Mouse (Mus musculus) right cerebral cortex, adult 2 months (tissue): ENCODE measurements at regions not wholly inside any gene's neighbourhood (a gene's known extent, or its start where the extent isn't known, plus 50 kb on each side); places are given as distances from the start of the nearest gene placed in this dataset.
"Not testable (repeated sequence)": the region's sequence is repeated elsewhere in the genome, so short reads cannot be mapped to it uniquely, and the experiment has no call there.

Experiments
- DNase-seq, 2 experiments: peaks; one replicate each; pipeline ENCODE4 v3.0.0; 2021 to 2022; ENCODE audit warnings: low spot score in 2 of 2

GRCm38 (mm10) chr2:72616412-72616811, 140.5 kb downstream of the Cdca7 start:
- no peak for DNase-seq

DNA sequence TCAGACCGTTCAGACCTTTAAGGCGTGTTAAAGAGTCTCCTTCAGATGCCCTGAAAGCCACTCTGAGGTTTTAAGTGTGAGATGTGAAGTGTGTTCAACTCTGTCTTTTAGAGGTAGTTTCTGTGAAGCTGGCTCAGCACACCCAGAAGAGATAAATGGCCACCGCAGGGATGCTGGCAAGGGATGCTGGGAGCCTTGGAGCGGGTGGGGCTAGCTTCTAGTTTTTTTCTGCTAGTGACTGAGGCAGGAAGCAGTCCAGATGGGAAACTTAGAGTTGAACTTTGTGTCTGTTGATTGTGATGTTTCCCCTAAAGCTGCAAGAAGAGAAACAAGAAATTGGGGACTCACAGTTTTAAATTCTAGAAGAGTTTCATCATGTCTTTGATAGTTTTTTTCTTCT, 143.5 kb downstream of the Cdca7 start:
- DNase-seq = no peak

GRCm38 (mm10) chr2:72620182-72620652, 144.3 kb downstream of the Cdca7 start:
- no peak for DNase-seq

DNA sequence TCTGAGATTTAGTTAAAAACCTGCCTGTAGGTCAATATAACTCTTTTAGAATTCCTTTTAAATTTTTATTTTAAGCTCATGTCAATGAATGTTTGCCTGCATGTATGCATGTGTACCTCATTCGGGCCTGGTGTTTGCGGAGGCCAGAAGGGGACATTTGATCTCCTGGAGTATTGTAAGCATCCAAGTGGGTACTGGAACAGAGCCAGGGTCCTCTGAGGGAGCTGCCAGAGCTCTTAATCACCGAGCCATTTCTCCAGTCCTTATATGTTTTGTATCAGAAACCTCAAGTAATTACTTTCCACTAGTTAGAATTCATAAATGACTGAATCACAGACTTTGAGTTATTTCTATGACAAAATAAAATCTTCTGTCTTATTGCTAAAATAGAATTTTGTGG, 152.0 kb downstream of the Cdca7 start:
- DNase-seq = no peak

- no peak for DNase-seq
Measured at GRCm38 (mm10) chr2:72628626-72629470, 152.9 kb downstream of the Cdca7 start.

- no peak for DNase-seq
Measured at GRCm38 (mm10) chr2:72629691-72630461, 153.9 kb downstream of the Cdca7 start.

GRCm38 (mm10) chr2:72637881-72638620, 162.1 kb downstream of the Cdca7 start:
- DNase-seq = no peak

GRCm38 (mm10) chr2:72639022-72639421, 163.1 kb downstream of the Cdca7 start:
- no peak for DNase-seq

GRCm38 (mm10) chr2:72641228-72641627, 165.3 kb downstream of the Cdca7 start:
- DNase-seq = no peak

DNA sequence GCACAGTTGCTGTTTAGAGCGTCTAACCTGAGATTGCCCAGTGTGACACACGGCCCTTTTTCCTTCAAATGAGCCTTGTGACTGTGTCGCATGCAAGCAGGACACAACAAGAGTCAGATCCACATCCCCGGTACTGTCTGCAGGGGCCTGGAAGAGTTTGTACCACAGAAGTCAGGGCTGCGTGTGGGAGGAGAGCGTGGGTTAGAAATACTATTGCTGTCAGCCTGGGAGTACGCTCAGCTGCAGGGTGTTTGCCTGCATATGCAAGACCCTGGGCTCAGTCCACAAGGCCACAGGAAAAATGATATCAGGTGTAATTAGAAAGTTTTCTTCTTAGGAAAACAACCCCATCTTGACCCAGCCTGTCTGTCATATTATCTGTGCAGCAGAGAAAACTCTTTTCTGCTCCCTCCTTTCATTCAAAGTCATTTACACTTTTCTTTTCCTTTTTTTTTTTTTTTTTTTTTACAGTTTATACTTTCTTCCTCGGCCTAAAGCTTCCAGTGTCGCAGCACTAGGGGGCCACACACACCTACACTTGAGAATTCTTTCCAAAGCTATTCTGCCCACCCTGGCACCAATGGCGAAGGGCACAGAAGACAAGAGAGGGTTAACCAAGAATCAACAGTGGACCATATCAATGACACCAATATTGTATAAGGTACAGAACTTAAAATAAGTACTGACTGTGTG, 168.3 kb downstream of the Cdca7 start:
- peak in 1 of 2 experiments; percentile 15 for DNase-seq

- no peak for DNase-seq
Measured at GRCm38 (mm10) chr2:72647642-72648041, 171.7 kb downstream of the Cdca7 start.

DNA sequence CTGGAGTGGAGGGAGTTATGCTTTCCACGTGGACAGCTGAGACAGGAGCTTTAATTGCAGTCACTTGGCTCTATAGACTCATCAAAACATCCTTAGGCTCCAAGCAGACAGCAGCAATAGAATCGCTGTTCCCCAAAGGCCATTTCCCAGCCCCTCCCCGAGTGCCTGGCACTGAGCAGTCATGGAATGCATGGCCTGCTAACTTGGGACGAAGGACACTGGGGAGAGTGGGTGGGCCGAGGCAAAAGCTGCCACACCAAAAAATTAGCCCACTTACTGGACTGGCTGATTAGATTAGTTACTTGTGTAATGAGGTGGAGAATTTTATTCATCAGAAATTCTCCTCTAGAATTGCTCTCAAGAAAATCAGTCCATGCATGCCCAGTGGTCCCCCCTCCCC, 172.3 kb downstream of the Cdca7 start:
- DNase-seq = no peak

GRCm38 (mm10) chr2:72655864-72656263, 179.9 kb downstream of the Cdca7 start:
- no peak for DNase-seq

DNA sequence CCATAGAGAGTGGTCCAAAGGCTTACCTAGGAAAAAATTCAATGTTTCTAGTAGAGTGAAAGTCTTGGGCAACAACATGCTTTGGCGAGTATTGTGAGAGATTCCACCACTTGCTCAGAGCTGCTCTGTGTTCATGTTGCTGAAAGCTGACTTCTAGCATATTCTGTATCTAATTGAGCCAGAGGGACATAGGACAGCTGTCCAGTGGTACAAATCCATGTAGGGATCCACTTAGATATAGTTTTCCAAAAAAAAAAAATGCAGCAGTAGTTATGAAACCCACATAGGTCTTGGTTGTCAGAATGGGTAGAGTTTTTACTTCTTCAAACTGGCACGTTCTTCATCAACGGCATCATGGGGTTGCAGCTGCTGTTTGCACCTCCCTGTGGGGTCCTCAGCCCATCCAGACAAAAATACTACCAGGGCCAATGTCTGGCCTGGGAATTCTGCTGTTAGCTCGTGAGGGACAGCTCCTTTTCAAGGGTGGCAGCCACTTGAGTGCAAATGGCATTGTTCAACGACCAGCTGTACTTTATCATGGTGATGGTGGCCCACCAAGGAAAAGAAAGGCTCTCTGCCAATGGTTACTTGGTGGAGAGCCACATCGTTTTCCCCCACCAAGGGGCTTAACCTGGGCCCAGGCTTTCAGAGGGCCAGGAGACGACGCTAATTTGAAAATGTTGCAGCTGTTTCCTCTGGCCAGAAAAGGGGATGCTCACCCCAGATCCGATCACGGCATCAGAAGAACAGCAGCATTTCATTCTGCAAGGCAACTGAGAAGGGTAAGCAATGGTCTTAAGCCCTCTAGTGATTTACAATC, 181.4 kb downstream of the Cdca7 start:
- DNase-seq = no peak

DNA sequence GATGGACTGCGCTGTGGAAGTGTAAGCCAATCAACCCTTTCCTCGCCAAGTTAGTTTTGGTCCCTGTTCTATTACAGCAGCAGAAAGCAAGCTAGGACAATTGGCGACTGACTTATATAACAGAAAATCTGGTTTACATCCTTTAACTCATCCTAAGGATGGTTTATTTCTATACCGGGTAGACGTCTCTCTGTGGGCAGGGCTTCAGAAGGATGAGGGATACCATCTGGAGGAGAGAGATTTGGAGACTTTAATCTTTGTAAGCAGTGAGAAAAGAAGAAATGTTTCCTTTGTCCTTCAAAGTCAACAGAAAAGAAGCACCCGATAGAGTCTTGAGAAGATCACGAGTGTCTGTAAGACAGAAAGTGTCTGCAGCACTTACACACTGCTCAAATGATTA, 186.4 kb downstream of the Cdca7 start:
- DNase-seq = no peak

DNA sequence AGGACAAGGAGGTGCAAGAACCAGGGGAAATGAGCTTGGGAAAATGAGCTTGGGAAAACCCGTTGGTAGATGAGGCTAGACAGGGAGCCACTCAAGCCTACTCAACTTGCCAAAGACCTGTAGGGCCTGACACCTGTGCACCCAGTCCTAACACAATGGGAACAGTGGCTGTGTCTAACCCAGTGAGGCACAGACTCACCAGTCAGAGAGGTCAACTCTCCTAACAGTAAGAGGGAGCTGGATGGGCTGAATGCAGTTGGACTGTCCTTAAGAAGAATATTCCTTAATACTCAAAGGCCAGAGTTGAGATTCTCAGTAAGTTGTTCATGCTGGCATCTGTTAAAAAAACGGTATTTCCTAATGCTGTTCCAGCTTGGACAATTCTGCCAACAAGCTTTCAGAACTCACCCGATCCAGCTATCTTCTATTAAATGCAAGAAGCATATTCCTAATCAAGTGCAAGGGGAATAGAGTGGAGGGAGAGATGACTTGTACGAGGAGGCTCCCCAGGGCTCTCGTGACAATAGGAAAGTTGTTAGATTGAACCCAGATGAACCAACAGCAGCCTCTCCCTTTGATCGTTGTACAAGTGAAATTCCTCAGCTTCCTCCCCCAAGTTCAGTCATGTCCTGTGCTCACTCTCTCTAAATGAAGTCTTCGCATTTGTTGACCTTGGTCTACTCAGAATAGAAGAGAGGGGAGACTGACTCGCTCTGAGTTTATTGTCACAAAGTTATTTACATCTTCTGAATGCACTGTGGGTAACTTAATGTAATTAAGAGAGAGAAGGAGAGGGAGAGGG, 187.2 kb downstream of the Cdca7 start:
- DNase-seq = no peak

DNA sequence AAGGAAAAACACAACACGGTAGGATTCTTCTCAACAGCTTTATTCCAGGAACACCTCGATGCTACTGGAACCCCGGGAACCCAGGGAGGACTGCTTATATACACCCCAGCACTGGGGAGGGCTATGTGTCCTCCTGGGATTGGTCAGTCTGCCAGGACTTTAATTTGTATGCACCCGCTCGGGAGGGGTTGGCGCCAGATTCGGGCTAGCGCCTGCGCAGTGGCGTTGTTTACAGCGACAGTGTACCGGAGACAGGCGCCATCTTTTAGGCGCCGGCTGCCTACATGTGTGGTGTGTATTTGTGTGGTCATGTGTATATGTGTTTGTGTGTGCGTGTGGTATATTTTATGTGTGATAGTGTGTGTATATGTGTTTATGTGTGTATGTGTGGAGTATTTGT, 191.4 kb downstream of the Cdca7 start:
- not testable (repeated sequence) for DNase-seq

GRCm38 (mm10) chr2:72672908-72673901, 197.2 kb downstream of the Cdca7 start:
- no peak for DNase-seq

DNA sequence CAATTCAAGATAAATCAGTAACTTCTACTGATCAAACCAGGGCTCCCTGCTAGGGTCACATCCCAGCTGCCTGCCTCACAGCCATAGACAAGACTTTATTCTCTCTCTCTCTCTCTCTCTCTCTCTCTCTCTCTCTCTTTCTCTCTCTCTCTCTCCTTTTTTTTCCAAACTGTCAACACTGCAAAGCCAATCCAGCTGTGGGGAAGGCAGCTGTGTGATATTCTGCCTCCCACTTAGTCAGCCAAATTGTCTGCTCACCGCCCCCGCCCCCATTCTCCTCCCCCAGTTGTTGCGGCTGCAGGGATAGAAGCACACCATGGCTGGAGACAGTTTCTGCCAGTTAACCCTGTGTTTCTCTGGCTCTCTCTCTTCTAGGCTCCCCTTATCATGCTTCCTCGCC, 198.3 kb downstream of the Cdca7 start:
- peak in 1 of 2 experiments; percentile 18 for DNase-seq
